Mouse (Mus musculus): ENCODE data around the gene Ubxn11. TPM values are rescaled to one million over a fixed set of nuclear protein-coding genes. Genes with fewer than 3 reads are reported as not detected.

Gene Ubxn11
- polyA plus RNA-seq, 1 experiment = 13.7 TPM

- H3K4me3 ChIP-seq (replicated peaks; ENCODE audit: control insufficient read depth, low read depth, low read length) = peak overlapping the region; percentile 18
- TF ChIP-seq CTCF (IDR thresholded peaks at IDR 0.05; ENCODE audit: control insufficient read depth, insufficient read depth, low read length) = no peak
- no peak for TF ChIP-seq POLR2A (IDR thresholded peaks at IDR 0.05; ENCODE audit: borderline replicate concordance, control insufficient read depth, low read depth, low read length)
- H3K4me1 ChIP-seq (ENCODE audit: control insufficient read depth, insufficient read depth, low read length) = peaks cover 2% of the 10 kb centered on the region; the same call in 1 of the 2 replicates
- WGBS = 18% methylated on average over 6 of the region's 6 CpGs
- H3K27ac ChIP-seq (ENCODE audit: control insufficient read depth, insufficient read depth, low read depth, low read length, poor library complexity) = peak overlapping the region; percentile 54; the same call in 1 of the 2 replicates
These were observed 62.2 kb downstream of the Ubxn11 start for GRCm38 (mm10) chr4:134164591-134164990.

DNA sequence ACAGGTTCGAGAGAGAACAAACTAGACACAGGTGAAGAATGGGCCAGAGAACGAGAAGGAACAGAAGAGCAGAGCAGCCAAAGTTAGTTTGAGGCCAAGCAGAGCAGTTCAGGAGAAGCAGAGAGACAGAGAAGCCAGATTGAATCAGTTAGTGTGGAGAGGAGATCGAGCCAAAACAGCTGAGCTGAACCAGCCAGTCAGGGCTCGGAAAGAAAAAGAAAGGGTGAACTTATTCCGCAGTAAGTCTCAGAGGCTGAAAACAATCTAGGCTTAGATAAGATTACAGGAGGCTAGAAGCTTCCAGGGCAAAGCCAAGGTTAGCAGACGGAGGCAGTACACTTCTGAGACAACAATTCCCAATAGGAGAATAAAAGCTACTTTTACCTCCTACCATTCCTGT lies 62.7 kb downstream of the Ubxn11 start:
- Histone ChIP-seq H3K4me3 (replicated peaks; ENCODE audit: control insufficient read depth, low read depth, low read length) (peak overlapping the region; percentile 18), H3K27ac (ENCODE audit: control insufficient read depth, insufficient read depth, low read depth, low read length, poor library complexity) (peak overlapping the region; percentile 42), H3K4me1 (ENCODE audit: control insufficient read depth, insufficient read depth, low read length) (peaks cover 2% of the 10 kb centered on the region; the same call in 1 of the 2 replicates)
- WGBS = 32% methylated on average over 6 of the region's 6 CpGs
- TF ChIP-seq POLR2A (IDR thresholded peaks at IDR 0.05; ENCODE audit: borderline replicate concordance, control insufficient read depth, low read depth, low read length) (no peak), CTCF (IDR thresholded peaks at IDR 0.05; ENCODE audit: control insufficient read depth, insufficient read depth, low read length) (no peak)

- no peak overlapping the region for H3K27ac ChIP-seq (ENCODE audit: control insufficient read depth, insufficient read depth, low read depth, low read length, poor library complexity)
- no peak overlapping the region for H3K4me3 ChIP-seq (replicated peaks; ENCODE audit: control insufficient read depth, low read depth, low read length)
These were observed 63.4 kb downstream of the Ubxn11 start for GRCm38 (mm10) chr4:134165548-134166465.

DNA sequence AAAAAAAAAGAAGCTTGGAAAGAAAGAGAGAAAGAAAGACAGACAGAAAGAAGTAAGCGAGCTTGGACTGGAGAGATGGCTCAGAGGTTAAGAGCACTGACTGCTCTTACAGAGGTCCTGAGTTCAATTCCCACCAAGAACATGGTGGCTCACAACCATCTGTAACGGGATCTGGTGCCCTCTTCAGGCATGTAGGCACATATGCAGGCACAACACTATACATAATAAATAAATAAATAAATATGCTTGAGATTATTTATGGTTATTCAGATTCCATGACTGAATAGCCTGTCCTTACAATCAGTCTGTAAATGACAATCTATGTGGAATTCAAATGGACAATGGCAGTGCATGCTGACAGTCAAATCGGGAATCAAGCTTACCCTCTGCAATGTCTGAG lies 64.5 kb downstream of the Ubxn11 start:
- 79% methylated on average over 3 of the region's 3 CpGs for WGBS
- Histone ChIP-seq H3K27ac (ENCODE audit: control insufficient read depth, insufficient read depth, low read depth, low read length, poor library complexity) (no peak overlapping the region), H3K4me3 (replicated peaks; ENCODE audit: control insufficient read depth, low read depth, low read length) (no peak overlapping the region), H3K4me1 (ENCODE audit: control insufficient read depth, insufficient read depth, low read length) (peaks cover 2% of the 10 kb centered on the region; the same call in 1 of the 2 replicates)
- TF ChIP-seq CTCF (IDR thresholded peaks at IDR 0.05; ENCODE audit: control insufficient read depth, insufficient read depth, low read length) (peak; percentile 39; the same call in 1 of the 2 replicates), POLR2A (IDR thresholded peaks at IDR 0.05; ENCODE audit: borderline replicate concordance, control insufficient read depth, low read depth, low read length) (no peak)

More at GRCm38 (mm10) chr4:134165548-134166465, 63.4 kb downstream of the Ubxn11 start:
- H3K4me1 ChIP-seq (ENCODE audit: control insufficient read depth, insufficient read depth, low read length) = peaks cover 2% of the 10 kb centered on the region; the same call in 1 of the 2 replicates
- TF ChIP-seq CTCF (IDR thresholded peaks at IDR 0.05; ENCODE audit: control insufficient read depth, insufficient read depth, low read length) = no peak
- TF ChIP-seq POLR2A (IDR thresholded peaks at IDR 0.05; ENCODE audit: borderline replicate concordance, control insufficient read depth, low read depth, low read length) = no peak
- WGBS = 62% methylated on average over 3 of the region's 3 CpGs

- WGBS = 75% methylated on average over 3 of the region's 3 CpGs
- no peaks in the 10 kb centered on the region; the same call in 1 of the 2 replicates for H3K4me1 ChIP-seq (ENCODE audit: control insufficient read depth, insufficient read depth, low read length)
- no peak for TF ChIP-seq POLR2A (IDR thresholded peaks at IDR 0.05; ENCODE audit: borderline replicate concordance, control insufficient read depth, low read depth, low read length)
- TF ChIP-seq CTCF (IDR thresholded peaks at IDR 0.05; ENCODE audit: control insufficient read depth, insufficient read depth, low read length) = no peak
- H3K4me3 ChIP-seq (replicated peaks; ENCODE audit: control insufficient read depth, low read depth, low read length) = no peak overlapping the region
- no peak overlapping the region for H3K27ac ChIP-seq (ENCODE audit: control insufficient read depth, insufficient read depth, low read depth, low read length, poor library complexity)
These were observed 70.0 kb downstream of the Ubxn11 start for GRCm38 (mm10) chr4:134172391-134172790.

Other genes starting within 250 kb of the Ubxn11 start
- gene Rps6ka1, start 214.8 kb upstream of the Ubxn11 start, polyA plus RNA-seq (2011; ENCODE audit: insufficient read depth, insufficient read length, low replicate concordance, missing spikeins) = 36.1 and 79.3 TPM in 2 replicates
- gene Hmgn2, start 133.9 kb upstream of the Ubxn11 start, polyA plus RNA-seq (2011; ENCODE audit: insufficient read depth, insufficient read length, low replicate concordance, missing spikeins) = 320 and 322 TPM in 2 replicates
- 20.6 and 30.2 TPM in 2 replicates for gene Dhdds, start 101.7 kb upstream of the Ubxn11 start, polyA plus RNA-seq (2011; ENCODE audit: insufficient read depth, insufficient read length, low replicate concordance, missing spikeins)
- gene Lin28a, start 83.7 kb upstream of the Ubxn11 start, polyA plus RNA-seq (2011; ENCODE audit: insufficient read depth, insufficient read length, low replicate concordance, missing spikeins) = 3.6 and 29.6 TPM in 2 replicates
- 1.0 TPM in 1 of 2 replicates, not detected in the other for gene Zfp683, start 48.7 kb upstream of the Ubxn11 start, polyA plus RNA-seq (2011; ENCODE audit: insufficient read depth, insufficient read length, low replicate concordance, missing spikeins)
- 4.6 TPM in 1 of 2 replicates, not detected in the other for gene Crybg2, start 41.8 kb upstream of the Ubxn11 start, polyA plus RNA-seq (2011; ENCODE audit: insufficient read depth, insufficient read length, low replicate concordance, missing spikeins)
- gene Cd52, start 7.5 kb upstream of the Ubxn11 start, polyA plus RNA-seq (2011; ENCODE audit: insufficient read depth, insufficient read length, low replicate concordance, missing spikeins) = 270 and 801 TPM in 2 replicates
- gene Sh3bgrl3, start 26.2 kb downstream of the Ubxn11 start, polyA plus RNA-seq (2011; ENCODE audit: insufficient read depth, insufficient read length, low replicate concordance, missing spikeins) = 299 and 416 TPM in 2 replicates
- 16.4 and 22.7 TPM in 2 replicates for gene Cep85, start 84.5 kb downstream of the Ubxn11 start, polyA plus RNA-seq (2011; ENCODE audit: insufficient read depth, insufficient read length, low replicate concordance, missing spikeins)
- gene Gm7534, start 100.4 kb downstream of the Ubxn11 start, polyA plus RNA-seq (2011; ENCODE audit: insufficient read depth, insufficient read length, low replicate concordance, missing spikeins) = not detected in 2 replicates
- gene Catsper4, start 124.8 kb downstream of the Ubxn11 start, polyA plus RNA-seq (2011; ENCODE audit: insufficient read depth, insufficient read length, low replicate concordance, missing spikeins) = not detected in 2 replicates
- gene Cnksr1, start 135.8 kb downstream of the Ubxn11 start, polyA plus RNA-seq (2011; ENCODE audit: insufficient read depth, insufficient read length, low replicate concordance, missing spikeins) = not detected in 2 replicates
- not detected in 2 replicates for gene E130218I03Rik, start 141.1 kb downstream of the Ubxn11 start, polyA plus RNA-seq (2011; ENCODE audit: insufficient read depth, insufficient read length, low replicate concordance, missing spikeins)
- gene Zfp593, start 143.0 kb downstream of the Ubxn11 start, polyA plus RNA-seq (2011; ENCODE audit: insufficient read depth, insufficient read length, low replicate concordance, missing spikeins) = 2.6 and 8.0 TPM in 2 replicates
- not detected in 2 replicates for gene Gm30191, start 144.4 kb downstream of the Ubxn11 start, polyA plus RNA-seq (2011; ENCODE audit: insufficient read depth, insufficient read length, low replicate concordance, missing spikeins)
- gene Grrp1, start 151.5 kb downstream of the Ubxn11 start, polyA plus RNA-seq (2011; ENCODE audit: insufficient read depth, insufficient read length, low replicate concordance, missing spikeins) = 5.2 and 7.5 TPM in 2 replicates
- 4.9 and 5.2 TPM in 2 replicates for gene Pdik1l, start 185.3 kb downstream of the Ubxn11 start, polyA plus RNA-seq (2011; ENCODE audit: insufficient read depth, insufficient read length, low replicate concordance, missing spikeins)
- 1.1 TPM in 1 of 2 replicates, not detected in the other for gene Trim63, start 212.6 kb downstream of the Ubxn11 start, polyA plus RNA-seq (2011; ENCODE audit: insufficient read depth, insufficient read length, low replicate concordance, missing spikeins)
- 4.0 TPM in 1 of 2 replicates, not detected in the other for gene Slc30a2, start 240.6 kb downstream of the Ubxn11 start, polyA plus RNA-seq (2011; ENCODE audit: insufficient read depth, insufficient read length, low replicate concordance, missing spikeins)